Mouse (Mus musculus) T-helper 1 cell (primary cell): ENCODE results near the gene Anapc5.

Experiments
- in situ Hi-C: fragments of 300-600 bp; cut with MboI, MseI; formaldehyde crosslinking; loops from one replicate; pipeline ENCODE4 v1.15.1; 2025; ENCODE audit warnings: high pct_unique_total_duplicates

Anapc5 gene

GRCm38 (mm10) chr5:122799379-122800344 is 21.5 kb downstream of the Anapc5 start:
- in situ Hi-C loops: no loop called here

DNA sequence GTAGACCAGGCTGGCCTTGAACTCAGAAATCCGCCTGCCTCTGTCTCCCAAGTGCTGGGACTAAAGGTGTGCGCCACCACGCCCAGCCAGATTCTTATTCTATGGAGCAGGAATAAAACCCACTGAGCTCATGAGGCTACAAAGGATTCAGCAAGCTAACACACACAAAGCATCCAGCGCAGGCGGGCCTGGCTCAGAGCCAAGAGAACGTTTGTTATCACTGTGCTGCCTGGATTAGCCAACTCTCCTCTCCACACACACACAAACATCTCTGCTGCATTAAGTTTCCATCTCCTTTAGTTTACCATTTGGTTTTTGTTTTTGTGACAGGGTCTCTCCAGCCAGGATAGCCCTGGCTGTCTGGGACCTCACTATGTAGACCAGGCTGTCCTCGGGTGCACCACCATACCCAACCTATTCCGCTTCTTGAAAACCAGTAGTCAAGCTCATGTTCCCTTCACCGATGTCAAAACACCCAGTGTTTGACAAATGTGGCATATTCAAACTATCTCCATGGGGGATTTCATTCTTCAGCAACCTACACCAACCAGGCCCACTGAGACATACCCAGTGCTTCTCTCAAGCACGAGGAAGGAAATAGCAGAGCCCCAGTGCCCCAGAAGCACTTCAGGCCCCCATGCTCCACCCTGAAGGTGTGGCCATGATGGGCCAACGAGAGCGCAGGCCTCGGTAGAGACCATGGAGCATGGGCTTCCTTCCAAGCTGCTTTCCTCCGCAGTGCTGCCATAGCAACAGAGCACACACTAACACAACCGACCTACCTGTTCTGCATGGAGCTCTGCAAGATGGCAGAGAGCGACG is 22.4 kb downstream of the Anapc5 start:
- in situ Hi-C loops: no loop called here

- in situ Hi-C loops: no loop called here
Observed at GRCm38 (mm10) chr5:122797866-122798265, 23.3 kb downstream of the Anapc5 start.

GRCm38 (mm10) chr5:122788696-122789095 is 32.4 kb downstream of the Anapc5 start:
- in situ Hi-C loops: no loop called here

GRCm38 (mm10) chr5:122786035-122786819 is 34.9 kb downstream of the Anapc5 start:
- in situ Hi-C loops: no loop called here

GRCm38 (mm10) chr5:122783726-122784406 is 37.3 kb downstream of the Anapc5 start:
- in situ Hi-C loops: no loop called here

DNA sequence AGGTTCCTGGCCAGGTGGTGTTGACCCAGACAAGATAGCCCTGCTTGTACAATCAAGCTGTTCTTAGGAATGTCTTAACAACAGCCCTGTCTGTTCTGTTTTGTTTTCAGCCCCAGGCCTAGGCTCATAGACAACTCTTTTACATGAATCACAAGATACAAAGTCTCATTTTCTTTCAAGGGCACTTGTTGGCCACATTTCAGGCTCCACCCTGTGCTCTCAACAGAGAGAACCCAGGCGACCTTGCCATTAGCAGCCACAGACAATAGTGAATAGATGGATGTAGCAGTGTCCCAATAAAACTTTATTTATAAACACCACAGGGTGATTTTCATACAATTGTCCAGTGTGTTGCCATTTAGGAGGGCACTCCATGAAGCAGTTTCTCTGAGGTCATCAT is 39.1 kb downstream of the Anapc5 start:
- in situ Hi-C loops: no loop called here

GRCm38 (mm10) chr5:122780791-122781432 is 40.2 kb downstream of the Anapc5 start:
- in situ Hi-C loops: no loop called here

DNA sequence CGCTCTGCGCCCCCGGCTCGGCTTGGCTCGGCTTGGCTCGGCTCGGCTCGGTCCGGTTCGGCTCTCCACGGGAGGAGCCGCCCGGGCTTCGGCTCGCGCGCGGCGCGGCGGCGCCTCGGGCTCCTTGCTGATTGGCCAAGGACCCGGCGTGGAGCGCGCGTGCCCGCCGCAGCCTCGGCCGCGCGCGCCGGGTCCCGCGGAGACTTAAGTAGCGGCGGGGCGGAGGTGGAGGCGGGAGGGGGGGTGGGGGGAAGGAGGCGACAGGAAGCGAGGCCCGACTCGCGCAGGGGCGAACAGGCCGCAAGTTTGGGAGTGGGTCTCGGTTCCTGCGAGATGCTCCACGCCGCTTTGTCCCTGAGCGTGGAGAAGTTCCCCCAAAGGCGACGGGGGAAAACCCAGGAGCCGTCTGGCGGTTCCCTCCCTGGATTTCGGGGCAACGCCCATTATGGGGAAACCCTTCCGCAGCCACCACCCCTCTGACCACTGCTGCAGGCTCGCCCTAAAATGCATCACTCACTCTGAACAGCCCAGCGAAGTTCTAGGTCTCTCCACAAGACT is 41.8 kb downstream of the Anapc5 start, which contains the start of gene Camkk2:
Camkk2 (minus strand) TSS at position 133 of the 558 bp plus-strand sequence.
- in situ Hi-C loops: no loop called here

GRCm38 (mm10) chr5:122778231-122779226 is 42.6 kb downstream of the Anapc5 start:
- in situ Hi-C loops: no loop called here

- in situ Hi-C loops: no loop called here
Observed at GRCm38 (mm10) chr5:122777322-122777721, 43.8 kb downstream of the Anapc5 start.

- in situ Hi-C loops: no loop called here
Observed at GRCm38 (mm10) chr5:122775646-122776286, 45.4 kb downstream of the Anapc5 start.

GRCm38 (mm10) chr5:122774743-122775611 is 46.2 kb downstream of the Anapc5 start:
- in situ Hi-C loops: no loop called here

DNA sequence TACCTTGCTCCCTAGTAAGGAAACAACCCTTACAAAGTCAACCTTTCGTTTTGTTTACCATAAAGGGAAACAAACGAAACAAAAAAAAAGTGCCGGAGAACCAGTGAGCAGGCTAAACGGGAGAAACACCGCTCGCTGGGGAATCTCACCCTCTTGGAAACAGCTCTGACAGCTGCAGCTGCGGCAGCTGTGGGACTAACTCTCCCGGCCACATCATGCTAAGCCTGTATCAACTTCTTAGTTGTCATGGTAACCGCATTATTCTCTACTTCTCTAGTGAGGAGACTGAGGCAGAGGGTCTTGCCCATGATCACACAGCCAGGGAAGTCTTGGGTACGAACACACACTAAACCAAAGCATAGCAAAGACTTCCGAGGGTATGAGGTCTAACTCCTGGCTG is 47.4 kb downstream of the Anapc5 start:
- in situ Hi-C loops: no loop called here

- in situ Hi-C loops: no loop called here
Observed at GRCm38 (mm10) chr5:122771428-122771827, 49.7 kb downstream of the Anapc5 start.

- in situ Hi-C loops: no loop called here
Observed at GRCm38 (mm10) chr5:122770806-122771261, 50.3 kb downstream of the Anapc5 start.

- in situ Hi-C loops: no loop called here
Observed at GRCm38 (mm10) chr5:122770304-122770703, 50.8 kb downstream of the Anapc5 start.
